ENCODE assay signal across 8 mouse cellular contexts in genomic region chr11:104133442-104133983, GRCm38 (mm10). TPM values are rescaled to one million over a fixed set of nuclear protein-coding genes. Genes with fewer than 3 reads are reported as not detected.
DNase-seq lines count a peak whose midpoint lies in the region; ATAC-seq and TF ChIP-seq lines count a peak whose summit lies in the region.

No protein-coding gene starts in this region.

- WGBS in heart, embryonic 14.5 days = 1% methylated on average over 47 of the region's 47 CpGs
- WGBS in heart, adult 2 months = 2% methylated on average over 47 of the region's 47 CpGs
- WGBS in embryonic facial prominence, embryonic 10.5 days = under 1% methylated on average over 47 of the region's 47 CpGs
- under 1% methylated on average over 47 of the region's 47 CpGs for WGBS in limb, embryonic 11.5 days

- no peak for ATAC-seq in heart, embryonic 14.5 days (ENCODE audit: insufficient number of reproducible peaks, insufficient read depth, low FRiP score, low read depth)
- no peak for ATAC-seq in limb, embryonic 11.5 days (ENCODE audit: insufficient number of reproducible peaks, low FRiP score, low TSS enrichment, low read depth)

- H3K9me3 ChIP-seq in heart, embryonic 14.5 days (ENCODE audit: control insufficient read depth, low read length) = no peaks in the 10 kb centered on the region
- H3K9me3 ChIP-seq in ES-Bruce4 (replicated peaks; ENCODE audit: control insufficient read depth, insufficient read depth, low read length, poor library complexity, severe bottlenecking) = no peaks in the 10 kb centered on the region
- H3K9me3 ChIP-seq in embryonic facial prominence, embryonic 10.5 days = no peaks in the 10 kb centered on the region
- H3K9me3 ChIP-seq in limb, embryonic 11.5 days (ENCODE audit: control insufficient read depth, low read length) = no peaks in the 10 kb centered on the region

- peak overlapping the region; percentile 37 to 45 for H3K4me3 ChIP-seq in heart, embryonic 14.5 days (ENCODE audit: control insufficient read depth in 1 of 2, insufficient read depth in 1 of 2, low read depth in 1 of 2, low read length in 2 of 2)
- no peak overlapping the region for H3K4me3 ChIP-seq in heart, adult 2 months
- peak overlapping the region; percentile 63 for H3K4me3 ChIP-seq in ES-Bruce4 (ENCODE audit: low read depth, low read length)
- H3K4me3 ChIP-seq in embryonic facial prominence, embryonic 10.5 days = peak overlapping the region; percentile 74
- H3K4me3 ChIP-seq in limb, embryonic 11.5 days (ENCODE audit: low read depth, low read length) = peak overlapping the region; percentile 42

- H3K9ac ChIP-seq in heart, embryonic 14.5 days (ENCODE audit: low read length) = no peak overlapping the region
- H3K9ac ChIP-seq in heart, adult 2 months (ENCODE audit: low read depth, low read length) = no peak overlapping the region
- H3K9ac ChIP-seq in ES-Bruce4 (ENCODE audit: low read depth, poor library complexity, severe bottlenecking) = peak overlapping the region; percentile 51
- H3K9ac ChIP-seq in limb, embryonic 11.5 days (ENCODE audit: low read length) = no peak overlapping the region

- TF ChIP-seq CTCF in heart, adult 2 months (IDR thresholded peaks at IDR 0.05) = no peak
- no peak for TF ChIP-seq CTCF in ES-Bruce4 (IDR thresholded peaks at IDR 0.05; ENCODE audit: low read depth, low read length)

- intact Hi-C loops in heart, adult 2 months (cut with DNase I) = no loop called here

- DNase-seq in heart, adult 2 months = no peak
- peak; percentile 46 for DNase-seq in embryonic facial prominence, embryonic 10.5 days (ENCODE audit: low spot score)
- DNase-seq in limb, embryonic 11.5 days (ENCODE audit: low spot score) = no peak
- no peak for DNase-seq in spleen, postnatal 4 days (ENCODE audit: low spot score in 2 of 2)
- no peak for DNase-seq in spleen, postnatal 14 days (ENCODE audit: low spot score in 2 of 2)
- no peak for DNase-seq in lung, adult 18-20 months

- peaks cover 4 to 19% of the 10 kb centered on the region in 2 experiments; a peak in 3 of 4 replicates for H3K4me1 ChIP-seq in heart, embryonic 14.5 days (ENCODE audit: control insufficient read depth in 2 of 2, insufficient read depth in 2 of 2, low read length in 2 of 2)
- H3K4me1 ChIP-seq in heart, adult 2 months (ENCODE audit: control insufficient read depth, insufficient read depth, low read length) = no peaks in the 10 kb centered on the region
- H3K4me1 ChIP-seq in ES-Bruce4 (ENCODE audit: control insufficient read depth, insufficient read depth, low read length) = no peaks in the 10 kb centered on the region
- peaks cover 33% of the 10 kb centered on the region for H3K4me1 ChIP-seq in embryonic facial prominence, embryonic 10.5 days
- peaks cover 6% of the 10 kb centered on the region for H3K4me1 ChIP-seq in limb, embryonic 11.5 days (ENCODE audit: control insufficient read depth, insufficient read depth, low read length)

- peaks cover 91% of the 10 kb centered on the region for H3K27me3 ChIP-seq in heart, embryonic 14.5 days (ENCODE audit: control insufficient read depth, insufficient read depth, low read length)
- H3K27me3 ChIP-seq in heart, adult 2 months (ENCODE audit: control insufficient read depth, insufficient read depth, low read length) = peaks cover 19% of the 10 kb centered on the region
- H3K27me3 ChIP-seq in ES-Bruce4 (ENCODE audit: control insufficient read depth, insufficient read depth, low read length, poor library complexity, severe bottlenecking) = peaks cover 35% of the 10 kb centered on the region
- peaks cover 90% of the 10 kb centered on the region for H3K27me3 ChIP-seq in embryonic facial prominence, embryonic 10.5 days (replicated peaks; ENCODE audit: low read depth, poor library complexity, severe bottlenecking)
- H3K27me3 ChIP-seq in limb, embryonic 11.5 days (ENCODE audit: control insufficient read depth, insufficient read depth, low read length) = peaks cover 55% of the 10 kb centered on the region

- no peak for TF ChIP-seq EP300 in heart, adult 2 months (IDR thresholded peaks at IDR 0.05; ENCODE audit: insufficient read depth, low read depth, low read length)
- no peak for TF ChIP-seq EP300 in ES-Bruce4 (IDR thresholded peaks at IDR 0.05; ENCODE audit: insufficient read depth, low read depth, low read length)

- H3K27ac ChIP-seq in heart, embryonic 14.5 days (replicated peaks in 1 of 2; ENCODE audit: control insufficient read depth in 1 of 2, insufficient read depth in 1 of 2, low read depth in 2 of 2, low read length in 2 of 2) = no peak overlapping the region
- H3K27ac ChIP-seq in heart, adult 2 months = no peak overlapping the region
- H3K27ac ChIP-seq in ES-Bruce4 (ENCODE audit: insufficient read depth, low read length) = no peak overlapping the region
- no peak overlapping the region for H3K27ac ChIP-seq in embryonic facial prominence, embryonic 10.5 days (replicated peaks)
- H3K27ac ChIP-seq in limb, embryonic 11.5 days (replicated peaks; ENCODE audit: low read depth, low read length) = no peak overlapping the region

- no peaks in the 10 kb centered on the region for H3K36me3 ChIP-seq in heart, embryonic 14.5 days (ENCODE audit: control insufficient read depth, insufficient read depth, low read length)
- no peaks in the 10 kb centered on the region for H3K36me3 ChIP-seq in heart, adult 2 months (ENCODE audit: control insufficient read depth, insufficient read depth, low read length)
- no peaks in the 10 kb centered on the region for H3K36me3 ChIP-seq in ES-Bruce4 (ENCODE audit: control insufficient read depth, insufficient read depth, low read length, poor library complexity, severe bottlenecking)
- H3K36me3 ChIP-seq in embryonic facial prominence, embryonic 10.5 days (replicated peaks) = no peaks in the 10 kb centered on the region
- H3K36me3 ChIP-seq in limb, embryonic 11.5 days (ENCODE audit: control insufficient read depth, insufficient read depth, low read length) = no peaks in the 10 kb centered on the region

- no peak for TF ChIP-seq POLR2A in heart, adult 2 months (IDR thresholded peaks at IDR 0.05; ENCODE audit: insufficient read depth, low read depth, low read length)
- no peak for TF ChIP-seq POLR2A in ES-Bruce4 (IDR thresholded peaks at IDR 0.05; ENCODE audit: insufficient read depth, low read length)

- H3K79me2 ChIP-seq in heart, adult 2 months (replicated peaks; ENCODE audit: control insufficient read depth, insufficient read depth, low read length) = no peaks in the 10 kb centered on the region

- H3K4me2 ChIP-seq in heart, embryonic 14.5 days (ENCODE audit: low read length) = peak overlapping the region; percentile 77
- peak overlapping the region; percentile 80 for H3K4me2 ChIP-seq in limb, embryonic 11.5 days (ENCODE audit: low read depth, severe bottlenecking)

RNA-seq across cellular contexts. Expression of gene Crhr1, which starts 0.9 kb away (rescaled TPM):
- polyA plus RNA-seq in heart, embryonic 14.5 days (2014; fragmentation: Nextera tagmentation; extraction: Ambion mirVana) = not detected in 2 replicates
- total RNA-seq in heart, adult 2 months (2021) = not detected
- polyA plus RNA-seq in heart, adult 2 months (2012; rRNA removed) = not detected in 2 replicates
- polyA plus RNA-seq in ES-Bruce4 (2011; ENCODE audit: insufficient read depth, insufficient read length, low read depth, missing spikeins) = not detected in 2 replicates
- 0.23 and 0.30 TPM in 2 replicates for polyA plus RNA-seq in embryonic facial prominence, embryonic 10.5 days (2016; fragmentation: Nextera tagmentation; extraction: Ambion mirVana)
- polyA plus RNA-seq in limb, embryonic 11.5 days (2014; fragmentation: Nextera tagmentation; extraction: Ambion mirVana) = 0.37 and 0.74 TPM in 2 replicates

RNA-seq across cellular contexts. Expression of gene Sppl2c, which starts 52.6 kb away (rescaled TPM):
- not detected in 2 replicates for polyA plus RNA-seq in heart, embryonic 14.5 days (2014; fragmentation: Nextera tagmentation; extraction: Ambion mirVana)
- not detected for total RNA-seq in heart, adult 2 months (2021)
- polyA plus RNA-seq in heart, adult 2 months (2012; rRNA removed) = 0.23 and 0.33 TPM in 2 replicates
- polyA plus RNA-seq in ES-Bruce4 (2011; ENCODE audit: insufficient read depth, insufficient read length, low read depth, missing spikeins) = not detected in 2 replicates
- not detected in 2 replicates for polyA plus RNA-seq in embryonic facial prominence, embryonic 10.5 days (2016; fragmentation: Nextera tagmentation; extraction: Ambion mirVana)
- polyA plus RNA-seq in limb, embryonic 11.5 days (2014; fragmentation: Nextera tagmentation; extraction: Ambion mirVana) = not detected in 2 replicates
